Mouse (Mus musculus) heart, embryonic 13.5 days (tissue): ENCODE measurements around the gene Nlrp4c. TPM values are rescaled to one million over a fixed set of nuclear protein-coding genes. Genes with fewer than 3 reads are reported as not detected.

Source experiments
- ATAC-seq: fragments of 200-750 bp; cut with Nextera tagmentation; 2 replicates; pipeline ENCODE4 v1.8.0; 2017; ENCODE audit warnings: moderate TSS enrichment; ENCODE audit not compliant: insufficient number of reproducible peaks, low FRiP score, low TSS enrichment; ENCODE audit errors: extremely low read depth
- H3K27ac ChIP-seq: fragments of 300-500 bp; sonication (generic); replicated peaks from 2 replicates; pipeline ENCODE4 v1.5.1; 2015; ENCODE audit warnings: moderate library complexity, mild to moderate bottlenecking, inconsistent platforms
- H3K27me3 ChIP-seq: fragments of 300-500 bp; sonication (generic); replicated peaks from 2 replicates; pipeline ENCODE4 v1.6.1; 2015; ENCODE audit warnings: mild to moderate bottlenecking, inconsistent platforms
- H3K36me3 ChIP-seq: fragments of 300-500 bp; sonication (generic); 2 replicates; pipeline ENCODE4 v1.6.1; 2015; ENCODE audit warnings: mild to moderate bottlenecking, inconsistent platforms
- H3K4me1 ChIP-seq: fragments of 300-500 bp; sonication (generic); 2 replicates; pipeline ENCODE4 v1.6.1; 2015; ENCODE audit warnings: inconsistent platforms
- H3K4me2 ChIP-seq: fragments of 300-500 bp; sonication (generic); 2 replicates; pipeline ENCODE4 v1.6.1; 2015; ENCODE audit warnings: inconsistent platforms, mild to moderate bottlenecking, moderate library complexity
- H3K4me3 ChIP-seq: fragments of 300-500 bp; sonication (generic); 2 replicates; pipeline ENCODE4 v1.5.1; 2015; ENCODE audit warnings: moderate library complexity, mild to moderate bottlenecking, inconsistent platforms
- H3K9ac ChIP-seq: fragments of 300-500 bp; sonication (generic); 2 replicates; pipeline ENCODE4 v1.6.1; 2015; ENCODE audit warnings: inconsistent platforms, mild to moderate bottlenecking, moderate library complexity
- H3K9me3 ChIP-seq: fragments of 300-500 bp; sonication (generic); 2 replicates; pipeline ENCODE4 v1.6.1; 2016; ENCODE audit warnings: inconsistent platforms
- WGBS: fragments of 180-500 bp; shearing (Covaris S2); methylation state at CpG from one replicate; pipeline ENCODE4 v1.1.7; 2015; ENCODE audit warnings: mixed read lengths; 5-methylcytosine and 5-hydroxymethylcytosine counted together
- polyA plus RNA-seq: library from polyadenylated mRNA; unstranded; fragments of >200 nt; fragmentation: Nextera tagmentation; extraction: Ambion mirVana; gene quantifications from 2 replicates; pipeline ENCODE4 v1.2.1, GENCODE M21; 2015

The Nlrp4c gene
- polyA plus RNA-seq, 1 experiment from 2014 or later, result not detected

DNA sequence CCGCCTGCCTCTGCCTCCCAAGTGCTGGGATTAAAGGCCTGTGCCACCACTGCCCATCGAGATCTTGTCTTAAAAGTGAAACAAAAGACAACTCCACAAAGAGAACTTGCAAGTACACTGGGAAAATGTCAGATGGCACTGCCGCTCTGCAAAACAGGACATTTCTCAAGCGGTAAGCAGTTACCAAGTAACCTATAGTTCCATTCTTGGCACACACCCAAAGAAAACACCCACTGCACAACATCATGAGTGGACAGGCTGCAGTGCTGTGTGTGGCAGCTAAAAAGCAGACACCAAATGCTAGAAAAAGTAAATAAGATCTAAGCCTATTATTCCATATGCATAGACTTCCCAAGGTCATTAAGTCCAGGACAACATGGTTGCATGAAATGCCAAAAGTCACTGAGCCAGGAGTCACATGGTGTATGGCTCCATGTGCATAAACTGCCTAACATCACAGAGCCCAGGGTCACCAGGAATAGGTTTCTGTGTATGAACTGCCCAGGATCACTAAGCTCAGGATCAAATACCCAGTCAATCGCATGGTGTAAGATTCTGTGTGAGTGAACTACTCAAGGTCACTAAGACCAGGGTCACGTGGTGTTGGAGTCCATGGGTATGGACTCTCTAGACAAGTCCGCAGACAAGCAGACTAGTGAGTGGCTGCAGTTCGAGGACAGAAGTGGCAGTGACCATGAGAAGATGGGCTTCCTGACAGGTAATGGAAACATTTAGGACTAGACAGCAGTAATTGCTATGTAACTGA is 100.6 kb downstream of the Nlrp4c start:
- H3K4me3 ChIP-seq, result no peak overlapping the region
- H3K4me2 ChIP-seq, result peak overlapping the region; percentile 43
- peak overlapping the region; percentile 64 for H3K27ac ChIP-seq
- no peaks in the 10 kb centered on the region for H3K27me3 ChIP-seq
- no peaks in the 10 kb centered on the region for H3K9me3 ChIP-seq
- WGBS, result 72% methylated on average over 8 of the region's 8 CpGs
- peak overlapping the region; percentile 30; the same call in 1 of the 2 replicates for H3K9ac ChIP-seq
- H3K4me1 ChIP-seq, result peaks cover 76% of the 10 kb centered on the region
- no peak for ATAC-seq
- H3K36me3 ChIP-seq, result peaks cover 11% of the 10 kb centered on the region

DNA sequence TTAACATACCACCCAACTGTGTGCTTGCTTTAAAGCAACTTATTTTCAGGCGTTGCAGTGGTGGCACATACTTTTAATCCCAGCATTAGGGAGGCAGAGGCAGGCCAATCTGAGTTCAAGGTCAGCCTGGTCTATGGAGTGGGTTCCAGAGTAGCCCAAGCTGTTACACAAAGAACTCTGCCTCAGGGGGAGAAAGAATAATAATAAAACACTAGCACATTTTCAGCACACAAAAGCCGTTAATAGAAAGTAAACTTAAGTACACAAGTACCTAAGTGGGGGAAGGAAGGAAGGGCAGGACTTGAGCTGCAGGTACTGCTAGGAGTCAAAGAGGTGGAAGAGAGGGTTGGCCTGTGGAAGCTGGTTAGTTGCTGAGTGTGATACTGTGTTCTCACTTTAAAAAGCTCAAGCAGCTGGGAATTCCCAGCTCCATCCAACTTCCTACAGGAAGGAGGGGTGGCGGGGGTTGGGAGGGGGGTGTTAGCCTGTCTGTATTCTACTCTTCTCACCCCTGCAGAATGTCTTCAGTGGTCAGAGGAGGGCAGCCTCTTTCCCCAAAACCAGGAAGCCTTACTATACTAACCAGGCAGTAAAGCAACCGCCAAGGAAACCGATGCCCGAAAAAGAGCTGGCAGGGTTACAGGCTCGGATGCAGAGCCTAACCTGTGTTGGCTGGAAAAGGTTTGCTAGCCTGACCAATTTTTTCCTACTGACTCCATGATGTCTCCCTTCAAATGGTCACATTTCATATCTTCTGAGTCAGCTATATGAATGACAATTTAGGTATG is 101.4 kb downstream of the Nlrp4c start:
- H3K27me3 ChIP-seq, result no peaks in the 10 kb centered on the region
- H3K4me2 ChIP-seq, result peak overlapping the region; percentile 43
- ATAC-seq, result no peak
- peak overlapping the region; percentile 30 for H3K9ac ChIP-seq
- peak overlapping the region; percentile 64 for H3K27ac ChIP-seq
- H3K9me3 ChIP-seq, result no peaks in the 10 kb centered on the region
- H3K36me3 ChIP-seq, result peaks cover 9% of the 10 kb centered on the region
- peaks cover 77% of the 10 kb centered on the region for H3K4me1 ChIP-seq
- 0 out of 2 replicates have a peak overlapping the region, but pooled peaks have one; percentile 0 for H3K4me3 ChIP-seq
- WGBS, result 59% methylated on average over 7 of the region's 7 CpGs

DNA sequence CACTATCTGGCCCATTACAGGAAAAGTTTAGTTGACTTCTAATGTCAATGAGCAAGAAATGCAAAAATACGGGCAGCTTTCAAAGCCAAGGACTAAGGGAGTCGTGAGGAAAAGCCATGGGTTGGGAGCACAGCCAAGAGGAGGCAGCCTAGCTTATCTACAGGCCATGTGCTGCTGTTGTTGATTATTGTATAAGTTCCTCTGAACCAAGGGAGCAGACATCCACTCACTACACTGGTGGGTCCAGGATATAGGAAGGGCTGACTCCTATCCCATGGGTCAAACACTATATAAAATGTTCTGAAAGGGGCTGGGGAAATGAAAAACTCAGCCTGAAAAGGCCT is 102.0 kb downstream of the Nlrp4c start:
- H3K36me3 ChIP-seq, result peaks cover 3% of the 10 kb centered on the region
- H3K4me2 ChIP-seq, result peak overlapping the region; percentile 43
- no peaks in the 10 kb centered on the region for H3K27me3 ChIP-seq
- 22% methylated on average over 2 of the region's 2 CpGs for WGBS
- H3K27ac ChIP-seq, result peak overlapping the region; percentile 64
- peaks cover 80% of the 10 kb centered on the region for H3K4me1 ChIP-seq
- H3K4me3 ChIP-seq, result 0 out of 2 replicates have a peak overlapping the region, but pooled peaks have one; percentile 0
- peak overlapping the region; percentile 48; the same call in 1 of the 2 replicates for H3K9ac ChIP-seq
- no peaks in the 10 kb centered on the region for H3K9me3 ChIP-seq
- ATAC-seq, result no peak

DNA sequence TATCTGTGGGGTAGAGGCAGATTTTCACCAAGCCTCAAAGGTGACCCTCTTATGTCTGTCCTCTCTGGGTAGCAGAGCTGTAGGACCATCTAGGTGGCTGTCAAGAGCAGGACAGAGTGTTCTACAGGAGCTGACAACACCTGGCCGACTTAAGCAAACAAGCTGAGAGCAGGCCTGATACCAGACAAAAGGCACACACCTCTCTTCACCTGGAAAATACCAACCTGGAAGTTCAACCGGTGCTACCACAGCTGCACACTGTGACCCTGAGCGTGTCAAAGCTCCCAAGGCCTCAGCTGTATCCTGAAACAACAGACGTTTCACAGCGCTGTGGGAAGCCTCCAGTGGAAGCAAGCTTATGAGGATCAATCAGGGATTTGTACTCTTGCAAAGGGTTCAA is 102.7 kb downstream of the Nlrp4c start:
- Histone ChIP-seq H3K4me1 (peaks cover 84% of the 10 kb centered on the region), H3K4me3 (no peak overlapping the region), H3K4me2 (peak overlapping the region; percentile 43; the same call in 1 of the 2 replicates), H3K36me3 (no peaks in the 10 kb centered on the region), H3K27me3 (no peaks in the 10 kb centered on the region), H3K9me3 (no peaks in the 10 kb centered on the region), H3K9ac (peak overlapping the region; percentile 48), H3K27ac (peak overlapping the region; percentile 64)
- ATAC-seq, result no peak
- WGBS, result 74% methylated on average over 5 of the region's 5 CpGs

- no peak overlapping the region for H3K27ac ChIP-seq
- H3K4me2 ChIP-seq, result no peak overlapping the region
- WGBS, result 91% methylated on average over 1 of the region's 1 CpGs
- ATAC-seq, result no peak
- H3K9ac ChIP-seq, result no peak overlapping the region
- H3K27me3 ChIP-seq, result no peaks in the 10 kb centered on the region
- H3K4me1 ChIP-seq, result peaks cover 74% of the 10 kb centered on the region
- no peak overlapping the region for H3K4me3 ChIP-seq
- H3K9me3 ChIP-seq, result no peaks in the 10 kb centered on the region
- H3K36me3 ChIP-seq, result no peaks in the 10 kb centered on the region
Observed at GRCm38 (mm10) chr7:6151266-6151665, 106.3 kb downstream of the Nlrp4c start.

GRCm38 (mm10) chr7:6152036-6152435 is 107.1 kb downstream of the Nlrp4c start:
- peaks cover 73% of the 10 kb centered on the region for H3K4me1 ChIP-seq
- no peak overlapping the region for H3K4me2 ChIP-seq
- H3K9me3 ChIP-seq, result no peaks in the 10 kb centered on the region
- WGBS, result 76% methylated on average over 3 of the region's 3 CpGs
- H3K4me3 ChIP-seq, result no peak overlapping the region
- H3K36me3 ChIP-seq, result no peaks in the 10 kb centered on the region
- no peaks in the 10 kb centered on the region for H3K27me3 ChIP-seq
- H3K27ac ChIP-seq, result no peak overlapping the region
- ATAC-seq, result no peak
- no peak overlapping the region for H3K9ac ChIP-seq

DNA sequence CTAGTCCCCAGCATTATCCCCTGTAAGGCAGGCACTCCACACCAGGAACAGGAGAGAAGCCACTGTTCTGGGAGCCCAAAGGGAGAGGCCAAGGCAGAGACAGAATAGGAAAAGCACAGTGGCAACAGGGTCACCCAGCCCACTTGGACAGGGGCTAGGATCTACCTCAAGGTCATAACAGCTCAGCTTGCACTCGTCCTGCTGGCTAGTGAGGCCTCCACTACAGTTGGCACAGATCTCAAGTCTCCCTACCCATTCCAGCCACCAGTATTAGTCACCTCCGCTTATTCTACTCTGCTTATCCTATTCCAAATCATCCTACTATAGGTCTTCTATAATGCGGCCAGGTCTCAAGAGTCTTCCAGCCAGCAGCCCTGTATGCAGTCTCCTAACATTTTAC is 108.2 kb downstream of the Nlrp4c start:
- H3K4me2 ChIP-seq, result no peak overlapping the region
- H3K36me3 ChIP-seq, result no peaks in the 10 kb centered on the region
- H3K9ac ChIP-seq, result no peak overlapping the region
- 87% methylated on average over 3 of the region's 3 CpGs for WGBS
- peaks cover 69% of the 10 kb centered on the region for H3K4me1 ChIP-seq
- 0 out of 2 replicates have a peak overlapping the region, but pooled peaks have one; percentile 22 for H3K27ac ChIP-seq
- H3K4me3 ChIP-seq, result no peak overlapping the region
- no peaks in the 10 kb centered on the region for H3K9me3 ChIP-seq
- ATAC-seq, result no peak
- H3K27me3 ChIP-seq, result no peaks in the 10 kb centered on the region

DNA sequence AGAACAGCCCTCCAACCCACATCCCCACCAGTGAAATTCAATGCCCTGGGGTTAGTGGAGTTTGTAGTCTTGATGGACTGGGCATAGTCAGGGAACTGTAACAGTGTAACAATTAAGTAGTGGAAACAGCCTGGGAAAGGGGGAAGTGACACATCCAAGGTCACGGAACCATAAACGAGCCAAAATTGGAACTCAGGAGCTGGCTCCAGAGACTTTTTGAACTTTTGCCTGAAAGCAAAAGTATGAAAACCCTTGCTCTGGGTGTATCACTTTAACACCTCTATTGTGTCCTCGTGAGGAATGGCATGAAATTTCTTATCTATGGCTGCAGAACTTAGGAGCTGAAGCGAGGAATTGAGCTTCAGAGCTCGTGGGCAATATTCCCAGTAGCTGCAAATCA is 109.2 kb downstream of the Nlrp4c start:
- H3K27ac ChIP-seq, result peak overlapping the region; percentile 96
- no peak for ATAC-seq
- peak overlapping the region; percentile 79 for H3K4me2 ChIP-seq
- no peaks in the 10 kb centered on the region for H3K36me3 ChIP-seq
- 39% methylated on average over 5 of the region's 5 CpGs for WGBS
- H3K27me3 ChIP-seq, result no peaks in the 10 kb centered on the region
- no peaks in the 10 kb centered on the region for H3K9me3 ChIP-seq
- H3K9ac ChIP-seq, result peak overlapping the region; percentile 91
- peak overlapping the region; percentile 71 for H3K4me3 ChIP-seq
- peaks cover 58% of the 10 kb centered on the region for H3K4me1 ChIP-seq

Other genes starting within 250 kb of the Nlrp4c start
- gene Vmn1r63, start 239.7 kb upstream of the Nlrp4c start, polyA plus RNA-seq, result not detected in 2 replicates
- not detected in 2 replicates for gene Vmn1r64, start 160.6 kb upstream of the Nlrp4c start, polyA plus RNA-seq
- gene Vmn1r65, start 34.2 kb upstream of the Nlrp4c start, polyA plus RNA-seq, result not detected in 2 replicates
- 19.1 and 20.0 TPM in 2 replicates for gene Zfp787, start 110.8 kb downstream of the Nlrp4c start, polyA plus RNA-seq
- gene Zfp444, start 127.1 kb downstream of the Nlrp4c start, polyA plus RNA-seq, result 26.8 and 34.0 TPM in 2 replicates
- not detected in 2 replicates for gene Galp, start 151.9 kb downstream of the Nlrp4c start, polyA plus RNA-seq
- gene Zscan5b, start 177.1 kb downstream of the Nlrp4c start, polyA plus RNA-seq, result not detected in 2 replicates
- gene Epp13, start 207.5 kb downstream of the Nlrp4c start, polyA plus RNA-seq, result not detected in 2 replicates
- gene Zfp667, start 241.4 kb downstream of the Nlrp4c start, polyA plus RNA-seq, result 3.6 and 4.2 TPM in 2 replicates